ENCODE assay signal across 24 mouse cellular contexts in genomic region chr17:79584246-79584800, GRCm38 (mm10). TPM values are rescaled to one million over a fixed set of nuclear protein-coding genes. Genes with fewer than 3 reads are reported as not detected.
A peak's percentile ranks its signal among the peaks of the same experiment; 100 is the strongest.
DNase-seq lines count a peak whose midpoint lies in the region; ATAC-seq and TF ChIP-seq lines count a peak whose summit lies in the region.
"Had no signal": no experiment of that assay in that cellular context is flagged by ENCODE, and none has a peak within 500 bp of the region (broad histone marks: within the 10 kb centered on the region; RNA-seq: fewer than 3 reads in every experiment).

No protein-coding gene starts in this region.

- no peak for TF ChIP-seq POLR2A in testis, adult 2 months (IDR thresholded peaks at IDR 0.05; ENCODE audit: control insufficient read depth, low read depth, low read length)
- TF ChIP-seq POLR2A in embryonic fibroblast, embryonic 13.5 days (IDR thresholded peaks at IDR 0.05; ENCODE audit: low read depth, low read length): no peak

- no peaks in the 10 kb centered on the region for H3K4me1 ChIP-seq in testis, adult 2 months (ENCODE audit: control insufficient read depth, insufficient read depth, low read length)
- no peaks in the 10 kb centered on the region for H3K4me1 ChIP-seq in embryonic fibroblast, embryonic 13.5 days (ENCODE audit: control insufficient read depth, insufficient read depth, low read length)
- H3K4me1 ChIP-seq: embryonic facial prominence, embryonic 15.5 days; forebrain, embryonic 12.5 days; liver, embryonic 12.5 days; midbrain, embryonic 12.5 days had no signal

- no peak for DNase-seq in testis, postnatal 10 days (ENCODE audit: low spot score)
- DNase-seq in Muller cell, postnatal 12 days (ENCODE audit: inconsistent ontology term): no peak
- no peak for DNase-seq in layer of hippocampus, adult 9-11 months
- no peak for DNase-seq in kidney, adult 18-20 months
- DNase-seq: cerebellum, adult 11 months; cerebellum, postnatal 25 days; gastrocnemius, adult 2 months; kidney, adult 11 months; kidney, postnatal 10 days; lung, adult 2 months; right cerebral cortex, postnatal 14 days; spleen, adult 18-20 months; thymus, adult 2 months had no signal

- peak overlapping the region; percentile 67; the same call in 1 of the 2 replicates for H3K27ac ChIP-seq in testis, adult 2 months (ENCODE audit: control insufficient read depth, insufficient read depth, low read depth, low read length)
- H3K27ac ChIP-seq in embryonic fibroblast, embryonic 13.5 days (ENCODE audit: insufficient read depth, low read length): peak overlapping the region; percentile 71
- H3K27ac ChIP-seq: embryonic facial prominence, embryonic 15.5 days; forebrain, embryonic 12.5 days; gastrocnemius, adult 2 months; heart, embryonic 13.5 days; left cerebral cortex, adult 2 months; liver, embryonic 12.5 days; midbrain, embryonic 12.5 days had no signal

- H3K36me3 ChIP-seq in testis, adult 2 months (ENCODE audit: control insufficient read depth, insufficient read depth, low read length): no peaks in the 10 kb centered on the region
- H3K36me3 ChIP-seq: embryonic facial prominence, embryonic 15.5 days; forebrain, embryonic 12.5 days; heart, embryonic 13.5 days; liver, embryonic 12.5 days; midbrain, embryonic 12.5 days had no signal

- no peak for TF ChIP-seq CTCF in testis, adult 2 months (IDR thresholded peaks at IDR 0.05; ENCODE audit: control insufficient read depth, insufficient read depth, insufficient replicate concordance, low read depth, low read length)
- TF ChIP-seq CTCF in embryonic fibroblast, embryonic 13.5 days (IDR thresholded peaks at IDR 0.05; ENCODE audit: borderline replicate concordance, insufficient read depth, low read length): no peak

- no peak overlapping the region for H3K4me3 ChIP-seq in testis, adult 2 months (ENCODE audit: control insufficient read depth, low read depth, low read length)
- no peak overlapping the region for H3K4me3 ChIP-seq in embryonic fibroblast, embryonic 13.5 days (ENCODE audit: insufficient read depth, low read length)
- H3K4me3 ChIP-seq: embryonic facial prominence, embryonic 15.5 days; forebrain, embryonic 12.5 days; gastrocnemius, adult 2 months; heart, embryonic 13.5 days; left cerebral cortex, adult 2 months; liver, embryonic 12.5 days; midbrain, embryonic 12.5 days had no signal

- peak; percentile 88 for ATAC-seq in megakaryocyte progenitor cell, adult 5-6 weeks (replicated peaks; ENCODE audit: poor library complexity)
- ATAC-seq: hindbrain, embryonic 16.5 days; liver, embryonic 12.5 days had no signal

- H3K27me3 ChIP-seq in testis, adult 2 months (ENCODE audit: control insufficient read depth, insufficient read depth, low read length): no peaks in the 10 kb centered on the region
- H3K27me3 ChIP-seq: embryonic facial prominence, embryonic 15.5 days; forebrain, embryonic 12.5 days; heart, embryonic 13.5 days; liver, embryonic 12.5 days; midbrain, embryonic 12.5 days had no signal

RNA-seq across cellular contexts. Expression of gene Rmdn2, which starts 27.3 kb away (rescaled TPM):
- polyA plus RNA-seq in testis, adult 2 months (2012; rRNA removed): 120 and 143 TPM in 2 replicates
- 12.0 and 13.9 TPM in 2 replicates for polyA plus RNA-seq in embryonic fibroblast, embryonic 13.5 days (2011; ENCODE audit: insufficient read length, low read depth, missing spikeins)
- 3.8 and 8.5 TPM in 2 replicates for total RNA-seq in megakaryocyte progenitor cell, adult 5-6 weeks (2015)
- total RNA-seq in megakaryocyte progenitor cell, adult 5-6 weeks (2017): 2.2 and 10.7 TPM in 2 replicates
- total RNA-seq: MEL had no signal
